Mouse (Mus musculus) brown adipose tissue, adult 24 weeks (tissue): ENCODE data around the gene Ccdc159. TPM values are rescaled to one million over a fixed set of nuclear protein-coding genes. Genes with fewer than 3 reads are reported as not detected.
A peak's percentile ranks its signal among the peaks of the same experiment; 100 is the strongest.

ENCODE experiments used
- H3K27ac ChIP-seq: fragments of 200-500 bp; replicated peaks from 2 replicates; pipeline ENCODE4 v1.5.1; 2012; ENCODE audit warnings: low read depth, mild to moderate bottlenecking, low read length
- H3K4me1 ChIP-seq: fragments of 200-500 bp; 2 replicates; pipeline ENCODE4 v1.6.1; 2012; ENCODE audit warnings: low read length, mixed read lengths; ENCODE audit not compliant: control insufficient read depth, insufficient read depth, insufficient read length
- H3K4me3 ChIP-seq: fragments of 200-500 bp; 2 replicates; pipeline ENCODE4 v1.5.1; 2012; ENCODE audit warnings: low read depth, mild to moderate bottlenecking, low read length, moderate library complexity; ENCODE audit not compliant: insufficient read depth
- polyA plus RNA-seq: library from polyadenylated mRNA; stranded (reverse); fragments of >200 nt; gene quantifications from 2 replicates; pipeline ENCODE4 v1.2.4, GENCODE M21; 2012; ENCODE audit not compliant: missing spikeins, insufficient read depth, insufficient read length

The Ccdc159 gene
- polyA plus RNA-seq, 1 experiment, result 3.7 TPM

GRCm38 (mm10) chr9:21962416-21963059 lies 35.3 kb downstream of the Ccdc159 start:
- H3K27ac ChIP-seq, result peak overlapping the region; percentile 80

GRCm38 (mm10) chr9:21963417-21963816 lies 36.1 kb downstream of the Ccdc159 start, which contains the start of gene Epor:
TSS of gene Epor (minus strand) at chr9:21963506.
- Histone ChIP-seq H3K4me3 (peak within 1 kb of the TSS; percentile 64), H3K4me1 (peaks cover 12% of the 10 kb centered on the region), H3K27ac (peak within 1 kb of the TSS; percentile 80)

More at GRCm38 (mm10) chr9:21962416-21963059, 35.3 kb downstream of the Ccdc159 start:
- Histone ChIP-seq H3K4me3 (peak overlapping the region; percentile 64), H3K4me1 (peaks cover 12% of the 10 kb centered on the region)

DNA sequence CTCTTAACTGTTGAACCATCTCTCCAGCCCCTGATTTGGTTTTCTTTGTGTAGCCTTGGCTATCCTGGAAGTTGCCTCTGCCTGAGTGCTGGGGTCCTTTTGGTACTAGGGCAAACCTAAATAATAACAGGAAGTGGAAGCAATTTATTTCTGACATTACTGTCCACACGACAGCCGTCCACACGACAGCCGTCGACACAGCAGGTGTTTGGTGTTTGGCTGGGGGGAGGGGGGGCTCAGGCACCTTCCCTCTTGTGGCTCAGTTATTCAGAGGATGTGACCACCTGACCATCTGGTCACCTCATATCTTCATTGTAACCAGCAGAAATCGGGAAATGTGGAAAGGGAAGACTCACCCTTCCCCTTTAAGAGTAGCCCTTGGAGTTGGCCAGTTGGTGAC lies 41.6 kb downstream of the Ccdc159 start:
- H3K4me1 ChIP-seq, result peaks cover 2% of the 10 kb centered on the region; the same call in 1 of the 2 replicates
- H3K27ac ChIP-seq, result no peak overlapping the region
- H3K4me3 ChIP-seq, result no peak overlapping the region

DNA sequence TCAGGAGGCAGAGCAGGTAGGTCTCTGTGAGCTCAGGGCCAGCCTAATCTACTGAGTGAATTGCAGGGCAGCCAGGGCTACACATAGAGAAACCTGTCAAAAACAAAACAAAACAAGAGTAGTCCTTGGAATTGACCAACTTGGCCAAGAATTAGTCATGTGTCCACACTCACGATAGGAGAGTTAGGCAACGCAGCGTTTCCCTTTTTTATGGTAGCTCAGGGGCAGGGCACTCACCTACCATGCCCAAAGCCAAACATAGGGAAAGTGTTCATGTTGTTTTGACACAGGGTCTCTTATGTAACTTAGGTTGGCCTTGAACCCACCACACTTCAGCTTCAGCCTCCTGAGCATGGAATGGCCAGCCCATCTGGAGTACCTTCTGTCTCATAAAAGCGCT lies 42.0 kb downstream of the Ccdc159 start:
- H3K27ac ChIP-seq, result no peak overlapping the region
- H3K4me1 ChIP-seq, result peaks cover 2% of the 10 kb centered on the region; the same call in 1 of the 2 replicates
- no peak overlapping the region for H3K4me3 ChIP-seq

- Histone ChIP-seq H3K4me3 (no peak overlapping the region), H3K4me1 (no peaks in the 10 kb centered on the region), H3K27ac (no peak overlapping the region)
These were observed 49.4 kb downstream of the Ccdc159 start for GRCm38 (mm10) chr9:21976626-21977175.

DNA sequence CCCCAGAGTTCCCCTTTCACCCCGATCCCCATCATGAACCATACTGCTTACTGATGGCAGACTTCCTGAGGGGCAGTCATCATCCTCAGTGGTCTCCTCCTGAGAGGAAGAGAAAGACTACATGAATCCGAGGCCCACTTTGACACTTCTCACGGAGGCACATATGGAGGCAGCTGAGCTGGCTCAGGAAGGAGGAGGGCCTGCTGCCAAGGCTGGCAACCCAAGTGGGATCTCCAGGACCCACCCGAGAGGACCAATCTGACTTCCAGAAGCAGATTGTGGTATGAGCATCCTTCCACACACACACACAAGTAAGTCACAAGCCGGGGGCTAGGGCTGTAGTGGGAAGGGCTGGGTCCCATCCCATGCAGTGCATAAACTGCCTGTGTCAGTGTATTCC lies 50.1 kb downstream of the Ccdc159 start:
- Histone ChIP-seq H3K4me1 (no peaks in the 10 kb centered on the region), H3K4me3 (no peak overlapping the region), H3K27ac (no peak overlapping the region)

- H3K4me3 ChIP-seq, result no peak overlapping the region
- H3K4me1 ChIP-seq, result no peaks in the 10 kb centered on the region
These were observed 50.7 kb downstream of the Ccdc159 start for GRCm38 (mm10) chr9:21977972-21978371.

DNA sequence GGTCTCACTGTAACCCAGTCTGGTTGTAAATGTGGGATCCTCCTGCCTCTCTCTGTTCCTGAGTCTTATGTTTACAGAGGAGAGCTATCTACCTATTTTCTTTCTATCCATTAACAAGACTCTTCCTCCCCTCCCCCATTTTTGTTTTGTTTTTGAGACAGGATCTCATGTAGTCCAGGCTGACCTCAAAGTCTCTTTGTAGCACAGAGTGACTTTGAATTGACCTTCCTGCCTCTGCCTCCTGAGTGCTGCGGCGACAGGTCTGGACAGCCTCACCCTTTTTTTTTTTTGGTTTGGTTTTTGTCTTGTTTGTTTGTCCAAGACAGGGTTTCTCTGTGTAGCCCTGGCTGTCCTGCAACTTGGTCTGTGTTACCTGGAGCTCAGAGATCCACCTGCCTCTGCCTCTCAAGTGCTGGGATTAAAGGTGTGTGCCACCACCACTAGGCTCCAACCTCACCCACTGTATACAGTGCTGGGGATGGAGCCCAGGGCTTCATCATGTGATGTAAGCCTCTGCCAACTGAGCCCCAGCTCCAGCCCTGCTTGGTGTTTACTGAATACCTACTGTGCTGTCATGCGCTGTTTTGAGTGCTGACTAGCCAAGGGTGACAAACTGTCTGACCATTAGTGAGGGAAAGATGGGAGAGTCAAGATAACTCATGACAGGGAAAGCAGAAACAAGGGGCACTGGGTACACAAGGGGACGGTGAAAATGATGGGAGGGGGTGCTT lies 51.3 kb downstream of the Ccdc159 start:
- no peak overlapping the region for H3K27ac ChIP-seq
- no peak overlapping the region for H3K4me3 ChIP-seq
- no peaks in the 10 kb centered on the region for H3K4me1 ChIP-seq

More at GRCm38 (mm10) chr9:21977972-21978371, 50.7 kb downstream of the Ccdc159 start:
- no peak overlapping the region for H3K27ac ChIP-seq

GRCm38 (mm10) chr9:21983911-21984310 lies 56.6 kb downstream of the Ccdc159 start:
- Histone ChIP-seq H3K27ac (no peak overlapping the region), H3K4me1 (peaks cover 6% of the 10 kb centered on the region; the same call in 1 of the 2 replicates), H3K4me3 (no peak overlapping the region)

Other genes with a start within 250 kb of the Ccdc159 start
- gene Ldlr, start 204.0 kb upstream of the Ccdc159 start, polyA plus RNA-seq, result 11.2 and 29.0 TPM in 2 replicates
- gene Spc24, start 167.2 kb upstream of the Ccdc159 start, polyA plus RNA-seq, result not detected in 2 replicates
- gene Kank2, start 128.7 kb upstream of the Ccdc159 start, polyA plus RNA-seq, result 19.7 and 29.7 TPM in 2 replicates
- gene Angptl8, start 92.0 kb upstream of the Ccdc159 start, polyA plus RNA-seq, result 54.2 and 167 TPM in 2 replicates
- gene Dock6, start 74.8 kb upstream of the Ccdc159 start, polyA plus RNA-seq, result 6.9 and 9.5 TPM in 2 replicates
- gene Rab3d, start 9.3 kb upstream of the Ccdc159 start, polyA plus RNA-seq, result 23.0 and 31.2 TPM in 2 replicates
- 204 and 213 TPM in 2 replicates for gene Tmem205, start 85 bp downstream of the Ccdc159 start, polyA plus RNA-seq
- 1.9 and 2.0 TPM in 2 replicates for gene Plppr2, start 9.6 kb downstream of the Ccdc159 start, polyA plus RNA-seq
- 11.6 and 15.4 TPM in 2 replicates for gene Swsap1, start 28.3 kb downstream of the Ccdc159 start, polyA plus RNA-seq
- 1.3 and 1.7 TPM in 2 replicates for gene Epor, start 36.0 kb downstream of the Ccdc159 start, polyA plus RNA-seq
- gene Rgl3, start 62.0 kb downstream of the Ccdc159 start, polyA plus RNA-seq, result 9.2 and 10.4 TPM in 2 replicates
- not detected in 2 replicates for gene Ccdc151, start 75.2 kb downstream of the Ccdc159 start, polyA plus RNA-seq
- gene Prkcsh, start 75.3 kb downstream of the Ccdc159 start, polyA plus RNA-seq, result 33.1 and 40.1 TPM in 2 replicates
- gene Elavl3, start 124.6 kb downstream of the Ccdc159 start, polyA plus RNA-seq, result 0.91 and 2.0 TPM in 2 replicates
- gene Gm49318, start 143.8 kb downstream of the Ccdc159 start, polyA plus RNA-seq, result not detected in 2 replicates
- 2.1 and 4.8 TPM in 2 replicates for gene Zfp653, start 143.9 kb downstream of the Ccdc159 start, polyA plus RNA-seq
- gene Ecsit, start 158.0 kb downstream of the Ccdc159 start, polyA plus RNA-seq, result 95.3 and 111 TPM in 2 replicates
- gene Cnn1, start 171.7 kb downstream of the Ccdc159 start, polyA plus RNA-seq, result 1.9 and 5.7 TPM in 2 replicates
- gene Elof1, start 189.7 kb downstream of the Ccdc159 start, polyA plus RNA-seq, result 101 and 117 TPM in 2 replicates
- 179 and 198 TPM in 2 replicates for gene Acp5, start 208.2 kb downstream of the Ccdc159 start, polyA plus RNA-seq
- gene Pigyl, start 229.4 kb downstream of the Ccdc159 start, polyA plus RNA-seq, result 47.7 and 58.0 TPM in 2 replicates